Mouse (Mus musculus): ENCODE results near the gene Wsb2.
A peak's percentile ranks its signal among the peaks of the same experiment; 100 is the strongest.
"Not testable (repeated sequence)": the region's sequence is repeated elsewhere in the genome, so short reads cannot be mapped to it uniquely, and the experiment has no call there.

Wsb2 gene

GRCm38 (mm10) chr5:117395834-117396233 lies 38.7 kb downstream of the Wsb2 start:
- DNase-seq = no peak

GRCm38 (mm10) chr5:117396596-117397014 lies 39.5 kb downstream of the Wsb2 start:
- no peak for DNase-seq

DNA sequence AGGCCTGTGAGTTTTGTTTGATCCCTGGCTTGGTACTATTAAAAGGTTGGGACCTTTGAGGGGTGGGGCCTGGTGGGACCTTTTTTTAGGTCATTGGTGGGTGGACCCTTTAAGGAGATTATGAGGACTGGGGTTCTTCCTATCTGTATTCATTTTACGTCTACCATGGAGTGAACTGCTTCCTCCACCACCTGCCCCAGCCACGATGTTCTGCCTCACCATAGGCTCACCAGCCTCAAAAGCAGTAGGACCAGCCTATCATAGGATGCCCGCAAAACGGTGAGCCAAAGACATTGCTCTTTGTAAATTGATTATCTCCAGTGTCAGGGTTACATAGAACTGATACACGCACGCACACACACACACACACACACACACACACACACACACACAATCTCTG lies 40.3 kb downstream of the Wsb2 start:
- DNase-seq = no peak

- DNase-seq = no peak
Measured at GRCm38 (mm10) chr5:117398007-117398550, 41.0 kb downstream of the Wsb2 start.

GRCm38 (mm10) chr5:117399281-117399680 lies 42.2 kb downstream of the Wsb2 start:
- no peak for DNase-seq

GRCm38 (mm10) chr5:117403609-117404008 lies 46.5 kb downstream of the Wsb2 start:
- DNase-seq = no peak

GRCm38 (mm10) chr5:117404671-117405070 lies 47.6 kb downstream of the Wsb2 start:
- not testable (repeated sequence) for DNase-seq

GRCm38 (mm10) chr5:117408216-117408615 lies 51.1 kb downstream of the Wsb2 start:
- DNase-seq = no peak

DNA sequence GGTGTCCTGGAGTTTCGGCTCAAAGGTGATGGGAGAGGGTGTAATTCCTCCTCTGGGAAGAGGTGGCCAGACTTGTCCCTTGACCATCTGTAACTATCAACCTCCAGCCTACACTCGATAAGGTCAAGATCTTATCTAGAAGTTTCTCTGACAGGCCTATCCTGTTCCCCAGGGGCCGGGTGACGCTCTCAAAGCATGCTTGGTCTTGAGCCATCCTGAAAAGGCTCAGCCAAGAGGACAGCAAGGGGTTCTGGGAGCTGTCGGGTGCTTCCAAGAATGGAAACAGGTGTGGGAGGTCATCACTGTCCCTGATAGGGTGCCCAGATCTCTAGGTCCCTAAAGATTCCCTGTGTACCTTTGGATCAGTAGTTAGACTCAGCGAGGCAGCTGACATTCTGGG lies 52.3 kb downstream of the Wsb2 start:
- no peak for DNase-seq

- peak; percentile 86 for DNase-seq
Measured at GRCm38 (mm10) chr5:117413507-117414501, 56.7 kb downstream of the Wsb2 start, which contains the start of gene Ksr2. Gene Ksr2, plus strand, starts transcription at chr5:117414000.

GRCm38 (mm10) chr5:117414611-117415010 lies 57.5 kb downstream of the Wsb2 start:
- DNase-seq = peak; percentile 65

DNA sequence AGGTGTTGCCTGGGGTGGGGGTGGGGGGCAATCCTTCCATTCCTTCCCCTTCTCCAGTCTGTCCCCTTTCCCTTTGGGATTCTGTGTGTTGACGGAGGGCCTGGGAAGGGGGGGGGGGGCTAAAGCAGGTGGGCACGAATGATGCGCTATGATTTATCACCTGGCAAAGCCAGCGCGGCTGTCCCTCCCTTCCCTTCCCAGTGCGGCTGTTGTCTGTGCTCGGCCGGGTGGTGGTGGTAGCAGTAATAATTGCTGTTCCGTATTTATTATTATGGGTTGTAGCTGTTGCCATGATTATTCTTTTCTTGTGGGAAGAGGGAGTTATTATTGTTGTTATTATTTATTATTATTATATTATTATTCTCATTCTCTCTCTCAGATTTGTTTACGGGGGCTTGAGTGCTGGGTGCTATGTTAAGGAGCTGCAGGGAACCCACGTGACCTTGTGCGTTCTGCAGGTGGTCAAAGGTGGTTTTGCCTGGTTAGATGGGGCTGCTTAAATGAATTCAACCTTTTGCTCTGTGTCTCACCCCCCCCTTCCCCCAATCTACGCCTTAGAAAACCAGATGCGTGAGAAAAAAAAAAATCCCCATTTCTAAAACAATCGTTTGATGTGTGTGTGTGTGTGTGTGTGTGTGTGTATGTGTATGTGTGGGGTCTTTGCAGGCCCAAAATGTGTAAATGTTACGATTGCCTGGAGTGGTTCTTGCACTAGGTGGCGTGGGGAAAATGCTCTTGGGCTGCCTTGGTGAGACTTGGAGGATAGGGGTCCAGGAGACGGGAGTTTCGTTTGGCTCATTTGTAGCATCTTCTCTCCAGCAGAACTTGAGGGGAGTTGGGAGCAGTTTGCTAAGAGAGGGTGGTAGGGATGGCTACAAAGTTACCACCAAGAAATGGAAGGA lies 58.2 kb downstream of the Wsb2 start:
- peak; percentile 39 for DNase-seq

GRCm38 (mm10) chr5:117417442-117417841 lies 60.3 kb downstream of the Wsb2 start:
- no peak for DNase-seq

Data from cerebellum, adult 11-12 months (tissue).